Mouse (Mus musculus) embryo, embryonic 10 days (tissue): ENCODE data around the gene Chrm1.

Source experiments
- DNase-seq: peaks from one replicate; pipeline ENCODE4 v3.0.0-alpha.2; 2015; ENCODE audit warnings: low spot score

The Chrm1 gene

DNA sequence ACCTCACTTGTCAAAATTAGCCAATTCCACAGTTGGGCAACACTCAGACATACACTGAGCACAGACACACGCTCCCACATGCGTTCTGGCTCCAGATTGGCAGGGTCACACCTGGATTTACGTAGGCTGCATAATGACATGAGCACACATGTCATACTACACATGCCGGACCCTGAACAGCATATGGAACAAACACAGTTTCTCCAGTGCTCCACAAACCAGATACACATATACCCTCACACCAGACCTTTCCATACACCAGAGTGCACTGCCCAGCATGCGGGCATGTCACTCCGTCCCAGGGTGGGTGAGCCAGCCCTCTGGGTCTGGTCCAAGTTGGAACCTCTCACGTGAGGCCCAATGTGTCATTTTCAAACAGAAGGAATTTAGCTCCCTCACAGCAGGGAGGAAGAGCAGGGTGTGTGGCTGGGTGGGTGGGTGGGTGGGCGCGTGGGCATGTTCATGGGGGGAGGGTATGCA, at the start of gene Chrm1:
Chrm1 (plus strand) TSS at position 430 of the 480 bp plus-strand sequence.
- DNase-seq = no peak

DNA sequence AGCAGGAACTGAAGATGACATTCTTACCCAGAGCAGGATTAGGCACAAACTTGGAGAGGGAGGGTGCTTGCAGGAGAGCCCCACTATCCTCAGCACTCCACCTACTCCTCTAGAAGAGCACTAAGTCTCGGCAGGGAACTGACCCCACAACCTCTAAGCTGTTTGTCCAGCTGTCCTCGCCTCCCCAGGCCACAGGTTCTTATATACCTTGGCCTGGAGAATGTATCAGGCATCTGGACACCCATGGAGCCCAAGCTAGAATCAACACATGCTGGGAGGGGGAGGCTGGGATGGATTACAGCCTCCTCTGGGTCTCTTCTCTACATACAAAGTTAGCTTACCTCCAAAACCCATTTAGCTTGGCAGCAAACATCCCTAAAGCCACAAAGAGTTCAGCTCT, 49.2 kb upstream of the Chrm1 start:
- peak; percentile 41 for DNase-seq

- no peak for DNase-seq
Measured at GRCm38 (mm10) chr19:8616314-8616713, 47.3 kb upstream of the Chrm1 start.

- DNase-seq = peak; percentile 13
Measured at GRCm38 (mm10) chr19:8617904-8618303, 45.7 kb upstream of the Chrm1 start, which contains the start of gene Slc22a6. Gene Slc22a6 (plus strand): TSS chr19:8618039.

- DNase-seq = no peak
Measured at GRCm38 (mm10) chr19:8621098-8621497, 42.5 kb upstream of the Chrm1 start.

- peak; percentile 48 for DNase-seq
Measured at GRCm38 (mm10) chr19:8630249-8630648, 33.3 kb upstream of the Chrm1 start.

GRCm38 (mm10) chr19:8630826-8631225, 32.8 kb upstream of the Chrm1 start:
- DNase-seq = no peak

- no peak for DNase-seq
Measured at GRCm38 (mm10) chr19:8632029-8632428, 31.6 kb upstream of the Chrm1 start.

DNA sequence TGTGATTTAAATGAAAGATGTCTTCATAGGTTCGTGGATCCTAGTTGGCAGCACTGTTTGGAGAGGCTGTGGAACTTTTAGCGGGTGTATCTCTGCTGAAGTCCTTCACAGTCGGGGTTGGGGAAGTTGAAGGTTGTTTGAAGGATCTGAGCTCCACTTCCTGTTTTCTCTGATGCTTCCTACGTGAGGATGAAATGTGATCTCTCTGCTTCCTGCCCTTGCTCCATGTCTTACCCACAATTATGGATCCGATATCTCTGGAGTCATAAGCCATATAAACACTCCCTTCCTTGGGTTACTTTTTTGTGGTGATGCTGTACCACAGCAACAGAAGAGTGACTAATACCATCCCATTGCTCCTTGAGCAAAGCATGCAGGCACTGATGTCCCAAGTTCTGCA, 21.5 kb upstream of the Chrm1 start:
- no peak for DNase-seq

DNA sequence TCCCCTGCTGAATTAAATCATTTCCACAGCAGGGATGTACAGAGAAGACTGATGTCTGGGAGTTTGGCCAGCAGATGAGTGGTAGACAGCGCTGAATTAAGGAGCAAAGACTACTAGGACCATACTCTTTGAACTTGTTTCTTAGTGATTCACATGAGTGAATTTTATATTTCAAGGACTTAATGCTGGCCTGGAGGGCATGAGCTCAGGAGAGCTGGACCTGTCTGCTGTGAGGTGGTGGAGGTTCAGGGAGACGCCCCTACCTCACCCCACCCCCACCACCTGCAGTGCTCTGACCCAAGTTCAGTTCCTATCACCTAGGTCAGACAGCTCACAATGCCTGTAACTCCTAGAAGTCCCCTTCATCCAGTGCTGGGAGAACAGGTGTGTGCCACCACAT, 17.2 kb upstream of the Chrm1 start:
- no peak for DNase-seq

DNA sequence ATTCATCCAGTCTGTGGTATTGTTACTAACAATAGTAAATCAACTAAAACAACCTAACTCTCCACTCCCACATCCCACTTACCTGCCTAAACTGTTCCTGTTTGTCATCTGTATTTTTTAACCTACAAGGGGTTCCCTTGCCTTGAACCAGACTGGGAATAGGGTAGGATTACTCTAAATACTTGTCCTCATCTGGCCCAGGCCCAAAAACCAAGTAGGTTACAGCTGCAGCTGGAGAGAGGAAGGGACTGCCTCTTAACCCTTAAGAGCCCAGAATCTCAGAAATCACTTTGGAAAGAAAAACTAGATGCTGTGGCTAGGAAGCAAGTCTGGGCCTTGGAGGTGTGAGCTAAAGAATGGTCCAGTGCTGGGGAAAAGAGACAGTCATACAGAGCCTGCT, 7.8 kb upstream of the Chrm1 start:
- DNase-seq = no peak

DNA sequence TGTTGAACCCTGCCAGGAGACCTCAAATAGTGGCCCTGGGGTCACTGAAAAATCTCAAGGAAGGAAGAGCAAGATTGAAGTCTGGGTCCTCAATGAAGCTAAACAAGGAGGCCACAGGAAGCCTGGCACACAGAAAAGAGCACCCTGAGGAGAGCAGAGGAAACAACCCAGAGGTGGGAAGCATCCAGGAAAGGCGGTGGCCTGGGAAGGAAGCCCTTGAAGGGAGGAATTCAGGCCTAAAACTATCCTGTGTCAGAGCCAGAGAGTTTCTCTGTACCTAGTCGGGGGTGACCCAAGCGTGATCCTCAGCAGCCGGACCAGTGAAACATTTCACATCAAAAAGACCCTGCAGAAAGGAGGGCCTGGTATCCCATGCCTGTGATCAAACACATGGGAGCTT, 7.2 kb upstream of the Chrm1 start:
- no peak for DNase-seq

DNA sequence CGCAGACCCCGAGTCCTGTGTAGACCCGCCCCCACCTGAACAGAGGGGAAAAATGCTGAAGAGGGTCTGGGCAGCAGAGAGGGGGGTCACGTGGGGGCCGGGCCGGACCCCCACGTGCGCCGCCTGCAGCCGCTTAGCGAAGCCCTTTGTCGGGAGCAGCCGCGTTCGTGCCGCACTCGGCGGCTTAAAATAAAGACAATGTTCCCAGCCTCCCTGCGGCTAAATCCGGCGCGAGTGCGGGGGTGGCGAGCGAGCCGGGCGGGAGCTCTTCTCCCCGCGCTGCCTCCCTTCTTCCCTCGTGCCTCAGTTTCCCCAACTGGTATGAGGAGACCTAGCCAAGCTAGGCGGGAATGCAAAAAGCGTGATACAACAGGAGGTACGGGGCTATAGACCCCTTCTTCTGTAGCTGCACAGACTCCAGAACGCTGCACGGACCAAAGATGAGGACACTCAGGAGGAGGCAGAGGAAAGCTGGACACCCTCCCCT, 1.7 kb upstream of the Chrm1 start:
- DNase-seq = peak; percentile 52

- peak; percentile 83 for DNase-seq
Measured at GRCm38 (mm10) chr19:8662337-8662736, 1.3 kb upstream of the Chrm1 start.

DNA sequence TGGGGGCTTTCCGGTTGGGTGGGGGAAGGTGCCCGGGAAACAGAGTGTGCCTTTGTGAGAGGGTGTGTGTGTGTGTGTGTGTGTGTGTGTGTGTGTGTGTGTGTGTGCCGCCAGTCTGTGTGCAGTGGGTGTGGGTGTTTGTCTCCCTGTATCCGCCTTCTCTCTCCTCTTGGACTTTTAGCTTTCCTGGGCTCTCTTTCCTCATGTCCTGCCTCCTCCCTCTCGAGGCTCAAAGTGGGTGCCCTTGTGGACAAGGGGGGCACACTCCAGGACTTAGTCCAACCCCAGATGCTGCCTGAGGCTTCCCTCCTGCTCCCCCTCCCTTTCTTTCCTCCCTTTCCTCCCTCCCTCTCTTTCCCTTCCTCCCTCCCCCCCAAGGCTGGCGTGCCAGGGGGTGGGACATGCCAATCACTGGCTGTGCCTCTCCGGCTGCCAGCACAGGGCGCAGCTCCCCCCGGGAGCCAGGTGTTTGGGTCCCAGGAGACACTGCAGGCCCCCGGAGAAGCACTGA, 377 bp downstream of the Chrm1 start:
- DNase-seq = no peak

DNA sequence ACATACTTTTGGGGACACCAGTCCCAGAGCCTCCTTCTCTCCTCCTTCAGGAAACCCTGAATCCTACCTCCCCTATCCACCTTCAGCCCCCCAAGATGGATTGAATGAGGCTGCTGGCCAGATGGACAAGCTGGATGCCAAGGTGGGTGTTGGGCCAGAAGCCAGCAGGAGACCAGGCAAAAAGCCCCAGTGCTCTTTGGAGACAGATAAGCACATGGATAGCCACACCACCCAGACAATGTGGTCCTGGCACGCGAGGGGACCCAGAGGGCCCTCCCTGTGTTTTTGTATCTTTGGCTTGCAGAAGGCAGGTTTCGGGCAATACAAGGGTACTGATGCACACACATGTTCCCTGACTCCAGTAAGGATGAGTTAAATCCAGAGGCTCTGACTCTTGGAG, 1.3 kb downstream of the Chrm1 start:
- DNase-seq = no peak

GRCm38 (mm10) chr19:8665746-8666145, 2.2 kb downstream of the Chrm1 start:
- no peak for DNase-seq

- no peak for DNase-seq
Measured at GRCm38 (mm10) chr19:8672859-8673258, 9.3 kb downstream of the Chrm1 start.

DNA sequence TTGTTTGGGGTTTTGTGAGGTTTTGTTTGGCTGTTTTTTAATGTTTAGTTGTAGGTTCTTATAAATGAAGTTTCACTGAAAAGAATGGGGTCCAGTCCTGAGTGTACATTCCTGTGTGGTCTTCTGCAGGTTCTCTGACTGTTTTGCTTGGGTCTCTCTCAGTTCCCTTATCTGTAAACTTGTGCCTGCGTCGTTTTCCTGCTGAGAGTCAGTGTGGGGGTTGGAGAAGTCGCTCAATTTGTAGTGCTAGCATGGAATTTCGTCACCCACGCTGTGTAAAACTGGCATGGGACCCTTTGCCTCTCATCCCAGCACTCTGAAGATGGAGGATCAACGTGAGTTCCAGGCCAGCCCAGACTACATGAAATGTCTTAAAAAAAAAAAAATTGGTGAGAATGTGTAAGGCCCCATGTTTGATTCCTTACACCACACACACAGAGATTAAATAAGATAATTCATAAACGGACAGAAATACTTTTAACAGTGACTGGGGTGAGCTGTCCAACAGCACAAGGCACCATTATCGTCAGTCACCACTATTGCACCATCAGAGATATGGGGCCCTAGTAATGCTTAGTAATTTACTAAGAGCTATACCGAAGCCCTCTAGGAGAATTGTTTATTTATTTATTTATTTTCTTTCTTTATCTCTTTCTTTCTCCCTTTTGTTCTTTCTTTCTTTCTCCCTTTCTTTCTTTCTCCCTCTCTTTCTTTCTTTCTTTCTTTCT, 9.9 kb downstream of the Chrm1 start:
- no peak for DNase-seq

DNA sequence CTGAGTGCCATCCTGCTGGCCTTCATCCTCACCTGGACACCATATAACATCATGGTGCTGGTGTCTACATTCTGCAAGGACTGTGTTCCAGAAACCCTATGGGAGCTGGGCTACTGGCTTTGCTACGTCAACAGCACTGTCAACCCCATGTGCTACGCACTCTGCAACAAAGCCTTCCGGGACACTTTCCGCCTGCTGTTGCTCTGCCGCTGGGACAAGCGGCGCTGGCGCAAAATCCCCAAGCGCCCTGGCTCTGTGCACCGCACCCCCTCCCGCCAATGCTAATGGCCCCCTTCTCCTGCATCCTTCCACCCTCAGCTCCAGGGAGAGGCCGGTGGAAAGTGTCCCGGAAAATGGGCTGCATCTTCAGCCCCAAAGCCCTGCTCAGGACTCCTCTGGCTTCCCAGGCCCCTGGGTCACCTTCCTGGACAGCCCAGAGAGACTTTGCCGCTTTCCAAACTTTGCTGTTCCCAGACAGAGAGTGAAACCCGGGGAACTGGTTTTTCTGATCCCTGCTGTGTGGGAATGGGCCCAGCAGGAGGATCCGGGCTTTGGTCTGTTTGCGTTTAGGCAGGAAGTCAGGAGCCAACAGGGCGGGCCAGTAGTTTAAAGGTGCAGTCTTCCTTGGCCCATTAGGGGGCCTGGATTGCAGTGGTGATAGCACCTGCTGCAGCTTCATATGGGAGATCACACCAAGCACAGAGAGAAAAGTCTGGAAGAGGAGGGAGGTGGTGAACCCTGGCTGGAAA, 15.6 kb downstream of the Chrm1 start:
- peak; percentile 20 for DNase-seq

GRCm38 (mm10) chr19:8681633-8682362, 18.2 kb downstream of the Chrm1 start:
- DNase-seq = no peak

DNA sequence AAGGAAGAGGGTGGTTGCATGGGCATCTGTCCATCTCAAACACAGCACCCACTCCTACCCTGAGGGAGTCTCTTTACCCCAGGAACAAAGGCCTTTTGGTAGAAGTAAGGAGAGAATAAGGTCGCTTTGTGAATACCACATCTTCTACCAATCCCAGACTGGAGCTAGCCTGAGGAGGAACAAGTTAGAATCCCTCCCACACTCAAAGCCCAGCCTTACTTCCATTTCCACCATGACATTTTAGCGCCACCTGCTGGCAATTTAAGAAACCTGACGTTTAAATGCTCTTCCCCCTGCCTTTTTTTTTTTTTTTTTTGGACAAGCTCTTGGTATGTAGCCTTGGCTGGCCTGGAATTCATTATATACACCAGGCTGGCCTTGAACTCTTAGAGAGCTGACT, 19.4 kb downstream of the Chrm1 start:
- peak; percentile 93 for DNase-seq
